Mouse (Mus musculus) inflammation-experienced regulatory T-cells, adult 16 weeks (primary cell): ENCODE results near the gene Zcrb1. TPM values are rescaled to one million over a fixed set of nuclear protein-coding genes. Genes with fewer than 3 reads are reported as not detected.

Experiments used
- polyA plus RNA-seq: library from polyadenylated mRNA; unstranded; fragments of 100-300 nt; shearing (Covaris generic); gene quantifications from one replicate; pipeline ENCODE4 v1.2.1, GENCODE M21; 2017

The Zcrb1 gene
- 63.8 TPM for polyA plus RNA-seq

DNA sequence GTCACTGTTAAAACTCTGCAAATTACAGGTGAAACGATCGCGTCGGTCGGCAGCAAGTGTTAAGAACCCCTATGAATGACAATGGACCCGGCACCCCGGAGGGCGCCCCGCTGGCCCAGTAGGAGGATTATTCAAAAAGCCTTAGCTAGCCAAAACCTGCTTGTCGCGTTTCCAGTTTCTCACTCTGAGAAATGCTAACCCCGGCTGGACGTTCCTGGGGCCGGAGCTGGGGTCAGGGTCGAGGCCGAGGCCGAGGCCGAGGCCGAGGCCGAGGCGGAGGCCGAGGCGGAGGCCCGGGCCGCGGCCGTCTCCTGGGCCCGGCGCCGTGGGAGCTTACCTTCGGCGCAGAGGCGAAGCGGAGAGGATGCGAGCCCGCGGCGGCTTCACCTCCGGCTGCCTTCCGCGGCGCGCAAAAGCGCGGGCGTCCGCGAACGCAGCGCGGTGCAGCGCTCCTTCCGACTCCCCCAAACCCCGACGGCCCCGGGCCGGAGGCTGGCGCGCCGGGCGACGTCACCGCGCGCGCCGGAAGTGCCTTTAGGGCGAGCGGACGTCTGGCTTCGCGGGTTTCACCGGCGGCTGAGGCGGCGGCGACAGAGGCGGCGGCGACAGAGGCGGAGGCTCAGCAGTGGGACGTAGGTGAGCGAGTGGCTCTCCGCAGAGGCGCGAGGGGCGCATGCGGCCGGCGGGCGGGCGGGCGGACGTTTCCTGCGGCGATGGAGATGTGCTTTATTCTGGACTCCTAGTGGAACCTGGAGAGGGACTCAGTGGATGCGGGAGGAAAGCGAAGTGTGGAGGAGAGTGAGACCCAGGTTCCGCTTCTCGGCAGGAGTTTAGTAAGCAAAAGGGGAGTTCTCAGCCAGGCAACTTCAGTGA lies at the start of gene Zcrb1, which contains the start of gene Pphln1:
Gene Zcrb1 (minus strand): TSS at position 509 of the 873 bp plus-strand sequence.
Gene Pphln1 (plus strand): TSS at position 525 of the 873 bp plus-strand sequence.

DNA sequence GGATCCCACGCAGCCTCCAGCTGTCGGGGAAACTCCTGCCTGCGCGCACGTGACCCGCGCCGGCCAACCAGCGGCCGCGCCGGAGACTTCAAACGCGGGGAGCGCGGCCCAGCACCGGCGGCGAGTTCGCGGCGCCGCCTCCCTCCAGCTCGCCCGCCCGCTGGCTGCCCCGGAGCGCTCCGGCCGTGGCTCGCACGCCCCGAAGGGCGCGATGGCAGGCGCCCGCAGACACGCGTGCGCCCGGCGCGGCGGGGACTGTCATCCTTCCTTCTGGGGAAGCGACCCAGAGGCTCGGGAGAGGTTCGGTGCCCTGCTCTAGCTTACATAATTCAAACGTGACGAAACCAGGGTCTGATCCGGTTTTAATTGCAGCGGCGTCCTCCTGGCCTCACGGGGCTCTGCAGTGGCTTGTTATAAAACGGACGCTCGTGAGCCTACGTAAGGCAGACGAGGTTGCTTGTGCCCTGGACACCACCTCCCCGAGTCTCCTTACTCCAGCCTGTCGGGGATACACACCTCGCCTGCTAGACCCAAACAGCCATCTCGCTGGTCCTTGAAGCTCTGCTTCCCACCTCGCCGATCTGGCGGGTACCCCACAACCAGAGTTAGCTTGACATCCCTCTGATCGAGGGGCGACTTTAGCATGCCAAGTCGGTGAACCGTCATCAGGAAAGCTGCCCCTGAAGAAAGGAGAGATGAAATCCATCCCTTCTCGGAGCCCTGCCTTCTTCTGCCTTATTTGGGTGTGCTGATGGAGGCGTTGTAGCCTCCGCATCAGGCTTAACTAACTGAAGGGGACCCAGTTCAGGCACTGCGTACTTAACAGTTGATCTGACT lies 61.0 kb downstream of the Zcrb1 start, which contains the start of gene Yaf2:
Gene Yaf2 (minus strand): TSS at position 11 of the 837 bp plus-strand sequence.

Other genes with a start within 250 kb of the Zcrb1 start
- gene Gxylt1, start 123.2 kb downstream of the Zcrb1 start, polyA plus RNA-seq, result 4.4 TPM
- gene Yaf2, start 61.4 kb downstream of the Zcrb1 start, polyA plus RNA-seq, result 22.8 TPM
- gene Pphln1, start within 50 bp of the Zcrb1 start, polyA plus RNA-seq, result 52.2 TPM
- 1.2 TPM for gene Prickle1, start 197.6 kb upstream of the Zcrb1 start, polyA plus RNA-seq